Mouse (Mus musculus) lung, adult 2 months (tissue): Measurements from ENCODE around the gene Ubl4b. TPM values are rescaled to one million over a fixed set of nuclear protein-coding genes. Genes with fewer than 3 reads are reported as not detected.
A peak's percentile ranks its signal among the peaks of the same experiment; 100 is the strongest.

Source experiments
- DNase-seq: peaks from one replicate; pipeline ENCODE4 v3.0.0; 2022
- H3K4me1 ChIP-seq: fragments of 200-500 bp; 2 replicates; pipeline ENCODE4 v1.6.1; 2011; ENCODE audit warnings: low read length; ENCODE audit not compliant: control insufficient read depth, insufficient read depth
- H3K4me3 ChIP-seq: fragments of 200-500 bp; replicated peaks from 2 replicates; pipeline ENCODE3; 2011; ENCODE audit warnings: low read depth, mild to moderate bottlenecking, control low read depth, low read length; ENCODE audit errors: extremely low read depth
- CTCF ChIP-seq: fragments of 200-500 bp; IDR thresholded peaks from 2 replicates; pipeline ENCODE4 v1.5.1; 2011; ENCODE audit warnings: mild to moderate bottlenecking, low read length, control low read depth; ENCODE audit not compliant: insufficient read depth
- POLR2A ChIP-seq: fragments of 200-500 bp; IDR thresholded peaks from 2 replicates; pipeline ENCODE4 v1.6.1; 2011; ENCODE audit warnings: low read depth, mild to moderate bottlenecking, control low read depth, low read length, borderline replicate concordance; ENCODE audit errors: extremely low read depth
- WGBS: fragments of 180-500 bp; shearing (Covaris S2); methylation state at CpG from one replicate; pipeline ENCODE4 v1.1.7; 2018; 5-methylcytosine and 5-hydroxymethylcytosine counted together
- polyA plus RNA-seq: library from polyadenylated mRNA; depleted of rRNA; stranded (reverse); fragments of >200 nt; gene quantifications from 2 replicates; pipeline ENCODE4 v1.2.3, GENCODE M21; 2012; rRNA removed

Ubl4b gene
- polyA plus RNA-seq: not detected in 2 replicates

DNA sequence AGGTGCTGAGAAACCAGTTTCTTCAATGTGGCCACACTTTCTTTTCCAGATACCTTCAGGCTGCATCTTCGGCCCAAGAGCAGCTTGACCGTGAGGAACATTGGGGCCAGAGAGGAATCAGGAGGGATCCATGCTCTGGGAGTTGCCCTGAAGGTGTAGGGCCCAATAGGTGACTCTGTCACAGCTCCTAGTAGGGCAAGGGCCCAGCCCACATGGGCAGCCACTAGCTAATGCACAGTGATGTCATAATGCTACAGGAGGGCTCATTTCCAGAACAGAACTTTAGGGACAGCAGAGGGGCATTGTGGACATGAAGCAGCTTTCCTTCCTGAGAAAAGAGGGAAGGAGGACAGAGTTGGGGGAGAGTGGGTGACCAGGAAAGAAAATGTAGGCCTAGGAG is at the start of gene Ubl4b:
TSS of gene Ubl4b (minus strand) at position 232 of the 400 bp plus-strand sequence.
- 93% methylated on average over 2 of the region's 2 CpGs for whole genome bisulfite sequencing
- H3K4me1 ChIP-seq: peaks cover 2% of the 10 kb centered on the region; the same call in 1 of the 2 replicates
- no peak for DNase-seq
- H3K4me3 ChIP-seq: no peak within 1 kb of the TSS
- TF ChIP-seq POLR2A (no peak), CTCF (no peak)

DNA sequence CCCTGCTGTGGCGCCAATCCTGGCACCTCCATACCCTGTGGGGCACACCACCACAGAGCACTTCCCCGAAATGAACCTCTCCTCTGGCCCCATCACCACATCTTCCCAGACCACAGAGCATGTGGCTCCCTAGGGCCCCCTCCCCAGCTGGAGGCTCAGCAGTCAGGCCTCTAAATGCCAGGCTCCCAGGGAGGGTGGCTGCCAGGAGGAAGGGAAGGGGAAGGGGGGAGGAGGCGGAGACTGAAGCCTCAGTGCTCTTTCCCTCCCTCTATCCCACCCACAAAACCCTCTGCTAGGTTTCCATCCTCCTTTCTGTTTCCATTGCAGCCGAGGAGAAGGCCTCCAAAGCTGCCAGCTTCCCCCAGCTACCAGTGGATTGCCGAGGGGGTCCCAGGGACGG is 45.3 kb upstream of the Ubl4b start:
- 43% methylated on average over 6 of the region's 6 CpGs for WGBS
- no peak for DNase-seq
- TF ChIP-seq POLR2A: no peak
- no peak for TF ChIP-seq CTCF
- H3K4me3 ChIP-seq: no peak overlapping the region
- H3K4me1 ChIP-seq: peaks cover 4% of the 10 kb centered on the region; the same call in 1 of the 2 replicates

DNA sequence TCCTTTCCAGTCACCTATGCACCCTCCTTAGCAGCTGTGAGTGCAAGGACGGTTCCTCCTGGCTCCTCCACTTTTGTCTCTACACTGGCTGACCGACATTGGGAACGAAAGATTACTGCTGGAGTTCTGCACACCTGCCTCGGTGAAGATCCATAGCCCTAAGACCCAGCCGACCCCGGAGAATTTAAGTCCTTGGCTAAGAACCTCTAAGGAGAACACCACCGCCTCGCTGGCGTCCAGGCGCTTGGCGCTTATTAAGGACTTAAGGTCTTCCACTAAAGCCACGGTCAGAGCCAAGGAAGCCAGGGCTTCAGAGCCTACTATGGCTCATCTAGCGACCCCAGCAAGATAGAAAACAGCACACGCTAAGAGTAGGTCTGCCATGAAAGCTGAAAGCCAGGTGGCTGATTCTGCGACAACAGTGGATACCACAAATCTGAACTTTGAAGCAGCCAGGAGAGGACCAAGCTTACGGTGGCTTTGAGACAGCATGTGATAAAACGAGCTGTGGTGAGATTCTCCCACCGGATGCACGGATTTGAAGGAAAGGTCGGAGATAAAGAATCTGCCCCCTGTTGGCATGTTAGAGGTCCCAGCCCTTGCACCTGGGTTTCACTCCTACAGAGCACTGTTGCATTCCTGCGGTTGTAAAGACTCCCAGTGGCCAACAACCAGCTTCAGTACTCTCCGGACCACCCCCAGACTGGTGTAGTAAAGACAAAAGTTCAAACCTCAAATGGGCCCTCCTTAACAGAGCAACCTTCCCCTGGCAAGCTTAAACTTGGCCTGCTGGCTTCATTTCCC is 42.9 kb upstream of the Ubl4b start:
- WGBS: 21% methylated on average over 22 of the region's 22 CpGs
- Histone ChIP-seq H3K4me1 (peaks cover 4% of the 10 kb centered on the region; the same call in 1 of the 2 replicates), H3K4me3 (no peak overlapping the region)
- no peak for DNase-seq
- no peak for TF ChIP-seq CTCF
- no peak for TF ChIP-seq POLR2A

DNA sequence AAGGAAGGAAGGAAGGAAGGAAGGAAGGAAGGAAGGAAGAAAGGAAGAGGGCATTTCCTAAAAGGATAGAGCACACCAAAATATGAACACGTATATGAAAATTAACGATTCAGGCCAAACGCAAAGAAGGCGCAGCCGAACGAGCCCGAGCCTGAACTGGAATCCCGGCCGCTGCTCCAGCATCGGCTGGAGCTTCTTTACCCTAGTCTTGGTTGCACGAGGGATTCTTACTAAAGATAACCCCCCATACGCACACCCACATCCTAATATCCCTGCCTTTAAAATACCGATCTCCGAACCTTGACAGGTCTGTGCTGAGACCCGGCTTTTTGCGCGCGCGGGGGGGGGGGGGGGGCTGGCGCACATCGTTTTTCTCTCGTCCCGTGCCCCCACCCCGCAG is 42.3 kb upstream of the Ubl4b start:
- WGBS: 5% methylated on average over 24 of the region's 24 CpGs
- DNase-seq: no peak
- TF ChIP-seq CTCF (no peak), POLR2A (no peak)
- Histone ChIP-seq H3K4me3 (no peak overlapping the region), H3K4me1 (peaks cover 4% of the 10 kb centered on the region; the same call in 1 of the 2 replicates)

- H3K4me1 ChIP-seq: peaks cover 4% of the 10 kb centered on the region; the same call in 1 of the 2 replicates
- TF ChIP-seq POLR2A (no peak), CTCF (no peak)
- peak; percentile 30 for DNase-seq
- H3K4me3 ChIP-seq: no peak overlapping the region
- WGBS: 3% methylated on average over 26 of the region's 26 CpGs
These were observed 41.7 kb upstream of the Ubl4b start for GRCm38 (mm10) chr3:107596559-107596958.

DNA sequence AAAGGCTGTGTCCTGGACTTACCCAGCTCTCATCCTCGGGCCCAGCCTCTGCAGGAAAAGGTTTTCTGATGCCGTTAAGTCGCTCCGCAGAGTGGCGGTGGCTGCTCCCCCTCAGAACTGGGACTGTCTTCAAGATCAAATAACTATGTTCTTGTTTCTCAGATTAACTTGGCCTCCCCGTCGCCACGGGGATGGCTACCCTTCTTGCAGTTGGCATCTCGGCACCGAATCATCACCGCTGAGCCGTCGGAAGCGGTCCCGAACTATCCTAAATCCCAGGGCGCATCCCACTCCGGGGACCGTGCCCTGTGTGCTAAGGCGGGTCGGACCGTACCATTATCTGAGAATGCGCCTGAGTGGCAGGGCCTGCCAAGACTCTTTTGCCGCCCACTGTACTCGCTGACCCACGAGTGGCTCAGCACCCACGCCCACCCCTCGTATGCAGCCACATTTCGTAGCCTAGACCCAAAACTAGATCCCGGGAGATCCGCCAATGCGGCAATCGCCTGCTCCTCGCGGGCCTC is 41.1 kb upstream of the Ubl4b start:
- 5% methylated on average over 34 of the region's 34 CpGs for WGBS
- TF ChIP-seq POLR2A (no peak), CTCF (no peak)
- H3K4me1 ChIP-seq: peaks cover 4% of the 10 kb centered on the region; the same call in 1 of the 2 replicates
- no peak for DNase-seq
- H3K4me3 ChIP-seq: no peak overlapping the region

DNA sequence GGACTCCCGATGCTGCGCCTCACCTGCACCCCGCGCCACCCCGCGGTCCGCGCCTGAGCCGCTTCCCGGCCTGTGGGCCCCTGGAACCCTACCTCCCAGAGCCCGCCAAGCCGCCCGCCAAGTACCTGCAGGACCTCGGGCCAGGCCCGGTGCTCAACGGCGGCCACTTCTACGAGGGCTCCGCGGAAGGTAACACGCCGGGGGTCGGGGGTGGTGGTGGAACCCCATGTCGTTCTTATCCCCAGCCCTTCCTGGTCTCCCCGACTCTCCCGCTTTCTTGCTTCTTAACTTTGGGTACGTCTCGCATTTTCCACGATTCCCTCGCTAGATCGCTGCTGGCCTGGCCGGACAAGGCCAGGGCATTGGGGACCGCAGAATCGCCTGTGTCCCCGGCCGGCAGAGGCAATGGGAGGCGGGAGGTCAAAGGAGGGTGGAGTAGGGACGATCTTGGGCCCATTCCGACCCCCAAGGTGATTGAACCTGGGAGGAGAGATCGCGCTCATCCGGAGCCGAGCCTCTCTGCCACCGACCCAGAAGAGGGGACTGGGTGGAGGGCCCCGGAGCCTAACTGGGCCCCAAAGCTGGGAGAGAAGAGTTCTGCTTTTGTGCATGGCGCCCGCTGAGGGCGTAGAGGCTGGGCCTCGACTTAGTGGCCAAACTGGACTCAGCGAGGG is 40.5 kb upstream of the Ubl4b start:
- DNase-seq: peak; percentile 16
- TF ChIP-seq CTCF: no peak
- TF ChIP-seq POLR2A: no peak
- Histone ChIP-seq H3K4me3 (no peak overlapping the region), H3K4me1 (peaks cover 4% of the 10 kb centered on the region; the same call in 1 of the 2 replicates)
- WGBS: 2% methylated on average over 50 of the region's 50 CpGs

GRCm38 (mm10) chr3:107594662-107595263 is 39.9 kb upstream of the Ubl4b start, which contains the start of gene Alx3:
Gene Alx3, plus strand, starts transcription at chr3:107595031.
- no peak for TF ChIP-seq POLR2A
- no peak for TF ChIP-seq CTCF
- 5% methylated on average over 40 of the region's 46 CpGs for WGBS
- H3K4me3 ChIP-seq: no peak within 1 kb of the TSS

GRCm38 (mm10) chr3:107593632-107594031 is 38.8 kb upstream of the Ubl4b start:
- 76% methylated on average over 2 of the region's 2 CpGs for WGBS

More at GRCm38 (mm10) chr3:107594662-107595263, 39.9 kb upstream of the Ubl4b start, which contains the start of gene Alx3:
- H3K4me1 ChIP-seq: peaks cover 4% of the 10 kb centered on the region; the same call in 1 of the 2 replicates
- no peak for DNase-seq

More at GRCm38 (mm10) chr3:107593632-107594031, 38.8 kb upstream of the Ubl4b start:
- DNase-seq: no peak
- no peak for TF ChIP-seq POLR2A
- TF ChIP-seq CTCF: no peak
- H3K4me1 ChIP-seq: peaks cover 4% of the 10 kb centered on the region; the same call in 1 of the 2 replicates
- no peak overlapping the region for H3K4me3 ChIP-seq
